Mouse (Mus musculus): ENCODE measurements around the gene Fggy.

- no peak for TF ChIP-seq POLR2A (IDR thresholded peaks at IDR 0.05; ENCODE audit: borderline replicate concordance, insufficient read depth, low read length)
- no peak for TF ChIP-seq CTCF (IDR thresholded peaks at IDR 0.05; ENCODE audit: borderline replicate concordance, insufficient read depth, low read depth, low read length)
Observed at GRCm38 (mm10) chr4:95735967-95736366, 178.7 kb downstream of the Fggy start.
